Mouse (Mus musculus) embryo, embryonic 10.5 days (tissue): ENCODE results near the gene Arfgef2.

Experiments
- DNase-seq: peaks from one replicate; pipeline ENCODE4 v3.0.0-alpha.2; 2015; ENCODE audit warnings: low spot score

Gene Arfgef2

DNA sequence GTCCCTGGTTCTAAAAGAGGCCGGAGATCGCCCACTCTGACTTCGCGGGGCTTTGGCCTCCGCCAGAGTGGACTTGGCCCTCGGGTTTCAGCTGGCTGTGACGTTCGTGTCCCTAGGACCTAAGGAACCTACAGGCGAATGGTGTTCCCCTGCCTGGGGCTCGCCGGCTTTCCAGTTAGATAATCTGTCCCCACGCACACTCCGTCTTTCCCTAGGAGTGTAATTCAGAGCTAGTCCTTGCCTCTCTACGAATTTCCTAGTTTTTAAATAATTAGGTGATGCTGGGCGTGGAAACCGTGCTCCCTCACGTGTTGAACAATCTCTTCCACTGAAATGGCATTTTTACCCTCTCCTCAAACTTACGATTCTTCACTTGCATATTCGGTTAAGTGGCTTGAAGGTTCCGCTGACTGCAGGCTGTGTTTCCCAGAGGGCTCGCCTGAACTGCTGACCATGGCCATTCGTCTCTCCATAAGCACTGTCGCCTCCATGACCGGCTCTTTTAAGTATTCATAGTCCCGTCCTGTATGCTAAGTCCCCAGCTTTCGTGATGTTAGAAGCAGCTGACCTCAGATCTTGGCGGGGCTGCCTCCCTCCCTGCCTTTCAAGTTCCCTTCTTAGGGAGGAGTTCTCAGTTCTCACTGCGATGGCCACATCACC, 101.3 kb downstream of the Arfgef2 start:
- DNase-seq, result peak; percentile 42

DNA sequence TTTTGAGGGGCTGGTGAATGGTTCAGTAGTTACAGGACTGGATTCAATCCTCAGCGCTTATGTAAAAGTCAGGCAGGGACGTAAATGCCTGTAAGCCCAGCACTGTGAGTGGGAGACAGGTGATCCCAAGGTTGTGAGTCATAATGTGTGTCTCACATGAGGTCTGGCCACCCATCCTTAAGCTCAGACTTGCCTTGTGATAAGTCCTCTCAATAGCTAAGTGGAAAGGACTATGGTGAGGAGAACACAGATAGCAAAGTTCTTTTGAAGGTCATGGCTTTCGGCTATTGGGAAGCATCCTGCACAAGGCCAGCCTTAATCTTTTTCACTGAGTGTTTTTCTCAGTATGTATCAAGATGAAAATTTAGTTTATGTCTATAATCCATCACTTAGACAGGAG, 104.3 kb downstream of the Arfgef2 start:
- no peak for DNase-seq

DNA sequence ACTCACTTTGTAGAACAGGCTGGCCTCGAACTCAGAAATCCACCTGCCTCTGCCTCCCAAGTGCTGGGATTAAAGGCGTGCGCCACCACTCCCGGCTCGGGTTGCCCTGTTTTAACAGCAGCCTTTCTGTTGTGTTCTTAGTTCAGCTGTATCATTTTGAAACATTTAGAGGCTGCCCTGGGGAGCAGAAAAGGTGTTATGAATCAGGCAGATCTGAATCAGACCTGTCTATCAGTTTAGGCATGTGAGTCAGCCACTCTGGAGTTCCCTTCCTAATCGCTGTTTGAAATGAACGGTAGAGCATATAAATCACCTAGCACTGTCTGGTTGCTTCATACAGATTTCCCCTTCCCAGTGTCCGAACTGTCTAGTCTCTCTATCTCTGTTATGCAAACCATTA, 105.1 kb downstream of the Arfgef2 start:
- no peak for DNase-seq

DNA sequence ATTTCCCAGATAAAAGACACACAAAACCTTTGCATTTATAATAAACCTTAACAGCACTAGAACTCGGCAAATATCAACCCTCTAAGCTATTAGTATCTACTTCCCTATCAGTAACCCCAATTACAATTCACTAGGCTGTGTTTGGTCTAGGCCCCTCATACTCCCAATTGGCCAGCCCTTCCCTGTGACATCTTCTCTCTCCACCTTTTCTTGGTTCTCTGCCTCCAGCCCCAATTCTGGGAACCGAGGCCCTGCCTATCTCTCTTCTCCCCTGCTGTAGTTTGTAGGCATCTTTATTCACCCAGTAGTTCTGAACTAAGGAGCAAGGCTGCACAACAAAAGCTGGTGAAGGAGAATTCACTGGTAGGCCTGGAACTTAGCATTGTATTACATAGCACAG, 118.6 kb downstream of the Arfgef2 start:
- no peak for DNase-seq

DNA sequence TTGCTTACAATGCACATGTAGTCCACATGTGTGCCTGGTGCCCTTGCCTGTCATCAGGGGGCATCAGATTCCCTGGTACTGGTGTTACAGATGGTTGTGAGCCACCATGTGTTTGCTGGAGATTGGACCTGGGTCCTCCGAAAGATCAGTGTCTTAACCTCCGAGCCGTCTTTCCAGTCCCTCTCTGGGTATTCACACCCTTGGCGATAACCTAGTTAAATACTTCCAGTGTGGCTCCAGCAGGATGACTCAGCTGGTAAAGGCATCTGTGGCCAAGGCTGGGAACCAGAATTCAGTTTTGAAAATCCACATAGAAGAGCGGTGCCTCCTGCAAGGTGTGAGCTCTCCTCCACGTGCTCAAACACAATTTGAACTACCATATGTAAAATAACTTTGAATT, 128.6 kb downstream of the Arfgef2 start:
- DNase-seq, result no peak

DNA sequence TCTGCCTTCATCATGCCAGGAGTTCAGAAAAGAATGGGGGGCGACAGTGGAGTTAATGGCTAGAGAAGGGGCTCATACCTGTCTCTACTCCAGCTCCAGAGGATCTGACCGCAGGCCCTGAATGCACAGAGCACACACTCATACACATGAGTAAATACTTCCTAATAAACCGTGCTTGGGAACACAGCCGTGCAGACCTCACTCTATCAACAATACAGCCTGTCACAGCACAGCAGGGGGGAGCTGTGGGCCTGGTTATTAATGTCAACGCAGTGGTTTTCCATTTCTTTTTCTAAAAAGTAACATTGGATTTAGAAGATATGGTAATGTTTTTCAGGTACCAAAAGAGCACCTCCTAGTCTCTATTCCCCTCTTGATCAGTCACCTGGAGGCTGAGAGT, 129.0 kb downstream of the Arfgef2 start:
- no peak for DNase-seq

DNA sequence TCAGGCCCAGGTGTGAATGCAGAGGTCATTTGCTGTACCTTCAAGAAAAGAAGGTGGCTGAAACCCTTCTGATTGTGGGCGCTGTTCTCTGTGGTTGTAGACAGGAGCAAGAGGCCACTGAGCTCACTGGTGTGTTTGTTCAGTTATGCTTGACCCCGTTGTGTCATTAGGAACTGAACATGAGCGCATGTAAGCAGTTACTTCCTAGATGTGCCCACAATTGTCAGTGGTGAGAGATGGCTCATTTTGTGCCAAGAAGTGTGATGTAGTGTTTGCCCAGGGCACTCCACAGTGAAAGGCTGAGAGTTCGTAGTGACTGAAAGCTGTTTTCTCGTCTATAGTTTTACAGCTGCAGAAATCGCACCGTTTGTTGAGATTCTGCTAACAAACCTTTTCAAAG, 130.2 kb downstream of the Arfgef2 start:
- DNase-seq, result no peak

DNA sequence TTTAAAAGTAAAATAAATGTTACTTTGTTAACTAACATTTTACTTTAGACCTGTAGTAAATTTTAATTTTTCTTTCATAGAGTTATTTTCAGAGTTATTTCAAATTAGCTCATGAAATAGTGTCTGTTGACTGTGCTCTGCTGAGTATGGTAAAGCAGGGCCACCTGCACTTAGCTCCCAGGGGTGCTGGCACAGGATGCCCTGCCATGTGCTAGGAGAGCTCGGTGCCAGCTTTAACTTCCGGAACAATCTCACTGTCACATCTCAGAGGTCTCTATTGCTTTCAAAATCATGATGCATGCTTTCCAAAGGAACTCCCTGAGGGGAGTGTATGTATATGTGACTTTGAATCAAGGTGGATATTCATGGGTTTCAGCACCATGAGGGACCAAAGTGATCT, 130.8 kb downstream of the Arfgef2 start:
- no peak for DNase-seq

DNA sequence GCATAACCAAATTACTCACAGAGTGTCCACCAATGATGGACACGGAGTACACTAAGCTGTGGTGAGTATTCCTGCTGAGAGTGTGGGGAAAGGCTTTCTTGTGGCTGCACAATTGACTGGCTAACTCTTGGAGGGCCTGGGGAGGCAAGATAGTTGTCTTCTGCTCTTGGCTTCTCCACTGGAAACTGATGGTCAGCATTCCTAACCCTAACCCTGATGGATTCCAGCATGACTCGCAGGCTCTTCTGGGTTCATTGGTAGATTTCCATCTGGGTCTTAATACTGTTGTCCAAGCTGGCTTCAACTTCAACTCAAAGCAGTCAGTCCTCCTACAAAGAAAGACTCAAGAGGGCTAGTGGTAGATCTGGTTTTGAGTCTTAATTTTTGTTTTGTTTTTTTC, 137.8 kb downstream of the Arfgef2 start:
- no peak for DNase-seq

DNA sequence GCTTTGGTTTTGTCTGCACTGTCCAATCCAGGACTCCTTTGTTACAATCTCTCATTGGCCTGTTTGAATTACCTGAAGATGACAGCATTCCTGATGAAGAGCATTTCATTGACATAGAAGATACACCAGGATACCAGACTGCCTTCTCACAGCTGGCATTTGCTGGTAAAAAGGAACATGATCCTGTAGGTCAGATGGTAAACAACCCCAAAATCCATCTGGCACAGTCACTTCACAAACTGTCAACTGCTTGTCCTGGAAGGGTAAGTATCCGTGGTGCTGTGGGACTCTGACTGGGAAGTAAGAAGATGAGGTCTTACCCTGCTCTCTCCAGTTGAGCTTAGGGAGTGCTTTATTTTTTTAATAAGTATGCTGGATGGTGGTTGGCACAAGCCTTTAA, 139.0 kb downstream of the Arfgef2 start:
- no peak for DNase-seq

DNA sequence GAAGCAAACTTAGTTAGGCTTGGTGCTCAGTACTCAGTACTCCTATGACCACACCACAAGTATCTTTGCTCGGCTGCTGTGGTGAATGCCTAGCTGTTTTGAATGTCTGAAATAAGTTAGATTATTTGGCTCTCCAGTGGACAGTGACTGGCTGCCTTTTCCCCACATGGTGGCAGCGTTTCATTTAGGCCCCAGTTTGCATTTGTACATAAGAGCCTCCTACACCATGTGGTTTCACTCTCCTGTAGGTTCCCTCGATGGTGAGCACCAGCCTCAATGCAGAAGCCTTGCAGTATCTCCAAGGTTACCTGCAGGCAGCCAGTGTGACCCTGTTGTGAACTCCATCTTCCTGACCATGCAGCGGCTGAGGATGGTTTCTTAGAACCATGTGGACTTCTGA, 140.1 kb downstream of the Arfgef2 start:
- peak; percentile 53 for DNase-seq
